Mouse (Mus musculus) embryo, embryonic 9.5 days (tissue): ENCODE results near the gene Fkbp15.

Source experiments
- DNase-seq: peaks from one replicate; pipeline ENCODE4 v3.0.0-alpha.2; 2017; ENCODE audit errors: extremely low spot score

Fkbp15 gene

DNA sequence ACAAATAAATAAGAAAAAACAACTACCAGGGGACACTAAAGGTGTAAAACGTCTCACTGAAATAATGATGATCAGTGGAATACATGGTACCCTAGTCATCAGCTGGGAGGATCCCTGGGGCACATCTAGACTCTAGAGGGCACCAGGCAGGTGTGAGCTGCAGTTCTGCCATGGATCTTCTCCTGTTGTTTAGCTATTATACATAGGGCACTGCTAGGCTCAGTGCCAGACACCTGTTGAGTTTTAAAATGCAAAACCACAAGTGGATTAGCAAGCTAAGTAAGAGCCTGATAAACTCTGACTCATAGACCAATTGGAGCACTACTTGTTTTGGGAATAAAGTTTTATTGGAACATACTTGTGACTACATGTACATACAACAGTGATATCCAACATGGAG lies 42.1 kb downstream of the Fkbp15 start:
- DNase-seq = no peak

DNA sequence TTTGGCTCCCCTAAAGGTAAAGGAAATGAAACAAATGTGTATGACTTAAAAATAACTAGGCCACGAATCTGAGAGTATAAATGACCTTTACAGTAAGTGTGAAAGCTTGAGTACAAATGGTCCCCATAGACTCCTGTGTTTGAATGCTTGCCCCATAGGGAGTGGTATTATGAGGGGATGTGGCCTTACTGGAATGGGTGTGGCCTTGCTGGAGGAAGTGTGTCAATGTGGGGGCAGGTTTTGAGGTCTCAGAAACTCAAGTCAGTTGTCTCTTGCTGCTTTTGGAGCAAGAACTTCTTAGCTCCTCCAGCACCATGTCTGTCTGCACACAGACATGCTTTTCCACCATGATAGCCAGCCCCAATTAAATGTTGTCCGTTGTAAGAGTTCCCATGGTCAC lies 43.9 kb downstream of the Fkbp15 start:
- DNase-seq = no peak

DNA sequence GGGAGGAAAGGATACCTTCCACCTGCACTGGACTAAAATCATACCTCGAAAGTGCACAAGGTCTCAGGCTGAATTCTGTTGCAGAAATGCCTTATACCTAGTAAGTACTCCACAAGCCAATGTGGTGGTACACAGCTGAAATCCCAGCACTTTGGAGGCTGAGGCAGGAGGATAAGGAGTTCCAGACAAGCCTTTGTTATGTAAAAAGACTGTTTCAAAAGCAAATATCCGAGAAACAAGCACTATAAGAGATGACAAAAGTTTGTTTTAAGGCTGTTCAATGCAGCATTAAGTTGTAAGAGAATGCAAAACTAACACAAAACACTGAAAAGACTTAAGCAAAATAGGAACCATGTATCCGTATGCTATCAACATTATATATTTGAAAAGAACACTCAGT lies 45.8 kb downstream of the Fkbp15 start:
- DNase-seq = no peak

DNA sequence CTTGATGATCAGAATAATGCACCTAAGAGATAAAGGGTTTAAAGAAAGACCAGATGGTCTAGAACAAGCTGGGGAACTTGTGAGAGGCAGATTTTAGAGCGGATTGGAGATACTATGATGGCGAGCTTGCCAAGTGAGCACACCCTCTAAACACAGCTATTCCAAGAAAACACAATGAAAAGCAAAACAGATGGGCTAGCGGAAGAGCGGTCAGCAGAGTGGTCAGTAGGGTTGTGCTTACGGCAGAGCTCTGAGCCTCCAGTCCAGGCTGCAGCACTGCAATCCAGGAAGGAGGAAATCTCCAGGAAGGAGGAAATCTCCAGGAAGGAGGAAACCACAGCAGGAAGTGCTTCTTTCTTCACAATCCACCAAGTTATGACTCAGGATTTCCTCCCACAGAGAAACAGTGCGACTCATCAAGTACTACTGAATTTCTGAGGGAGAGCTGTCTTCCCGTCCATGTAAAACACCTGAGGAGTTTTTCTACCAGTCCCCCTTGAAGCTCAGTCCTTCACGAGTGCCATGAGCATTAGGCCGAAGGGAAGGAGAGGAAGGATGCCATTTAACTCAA lies 46.6 kb downstream of the Fkbp15 start:
- DNase-seq = no peak

DNA sequence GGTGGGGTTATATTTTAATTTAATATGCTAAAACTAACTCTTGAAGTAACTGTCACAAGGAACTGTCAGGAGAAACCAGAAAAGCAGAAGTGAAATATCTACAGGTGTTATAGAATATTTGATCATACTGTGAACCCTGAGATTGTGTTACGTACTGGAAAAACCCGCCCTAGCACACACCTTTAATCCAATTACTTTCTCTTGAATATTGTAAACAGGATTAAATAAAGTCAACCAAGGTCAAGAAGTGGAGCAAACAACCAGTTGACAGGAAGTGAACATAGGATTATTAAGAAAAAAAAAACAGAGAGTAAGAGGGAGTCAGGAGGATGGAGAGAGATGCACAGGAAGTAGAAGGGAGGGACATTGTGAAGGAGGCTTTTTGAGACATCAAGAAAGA lies 47.5 kb downstream of the Fkbp15 start:
- no peak for DNase-seq

DNA sequence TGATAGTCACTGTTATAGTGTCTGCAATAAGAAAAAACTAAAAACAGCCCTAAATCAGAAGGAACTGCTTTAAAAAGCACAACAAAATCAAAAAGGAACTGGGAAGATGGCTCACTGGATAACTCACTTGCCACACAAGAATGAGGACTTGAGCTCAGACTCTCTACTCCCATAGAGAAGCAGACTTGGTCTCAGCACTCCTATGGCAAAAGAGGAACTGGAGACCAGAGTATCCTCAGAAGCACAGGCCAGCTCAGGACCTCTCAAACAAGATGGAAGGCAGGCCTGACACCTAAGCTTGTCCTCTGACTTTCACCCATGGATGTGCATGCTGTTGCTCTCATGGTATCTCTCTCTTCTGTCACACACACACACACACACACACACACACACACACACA lies 51.9 kb downstream of the Fkbp15 start:
- DNase-seq = no peak

DNA sequence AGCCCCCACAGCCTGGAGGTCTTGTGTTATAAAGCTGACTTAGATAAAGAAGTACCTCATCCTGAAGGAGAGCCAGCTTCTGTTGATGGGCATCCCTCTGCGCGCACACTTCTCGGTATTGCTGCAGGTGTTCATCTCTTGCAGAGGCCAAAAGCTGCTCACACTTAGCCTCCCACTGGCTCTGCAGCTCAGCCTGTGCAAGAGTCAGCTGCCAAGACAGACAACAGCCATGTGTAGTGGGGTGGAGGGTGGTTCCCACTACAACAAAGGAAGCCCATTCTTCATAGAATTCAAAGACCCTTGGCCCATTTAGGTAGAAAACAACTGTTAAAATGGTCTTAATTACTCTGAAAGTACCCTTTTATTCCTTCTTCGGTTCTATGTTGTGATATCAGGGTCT lies 53.5 kb downstream of the Fkbp15 start:
- no peak for DNase-seq

DNA sequence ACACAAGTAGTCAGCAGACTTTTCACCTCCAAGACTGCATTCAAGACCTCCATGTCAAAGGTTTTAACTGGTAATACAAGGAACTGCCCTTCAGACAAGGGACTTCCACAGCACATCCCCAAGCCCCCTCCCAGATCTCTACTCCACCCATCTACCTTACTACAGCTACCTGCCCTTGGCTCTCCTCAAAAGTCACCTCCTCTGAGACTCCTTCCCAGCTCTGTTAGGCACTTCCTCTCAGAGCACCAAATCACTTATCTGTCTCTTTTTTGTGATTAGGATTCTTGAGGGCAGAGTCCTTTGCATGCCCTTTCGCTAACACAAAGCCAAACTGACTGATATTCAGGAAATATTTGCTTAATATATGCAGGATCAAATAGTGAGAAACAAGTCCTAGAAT lies 54.0 kb downstream of the Fkbp15 start:
- DNase-seq = no peak

DNA sequence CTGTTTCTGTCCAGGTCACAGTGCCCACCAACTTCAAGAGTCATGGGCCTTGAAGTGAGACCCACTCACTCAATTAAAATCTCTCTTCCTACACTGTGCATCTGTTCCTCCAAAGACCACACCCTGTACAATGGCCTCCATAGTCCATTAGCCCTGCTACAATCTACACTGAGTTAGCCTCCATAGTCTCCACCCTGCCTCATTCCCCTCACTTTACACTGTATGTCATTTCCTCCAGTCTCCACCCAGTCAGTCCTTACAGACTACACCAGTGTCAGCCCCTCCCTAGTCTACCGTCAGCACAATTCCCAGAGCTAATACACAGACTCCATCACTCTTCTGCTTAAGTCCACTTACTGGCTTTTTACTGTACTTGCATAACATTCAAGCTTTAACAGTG lies 57.1 kb downstream of the Fkbp15 start:
- DNase-seq = no peak

DNA sequence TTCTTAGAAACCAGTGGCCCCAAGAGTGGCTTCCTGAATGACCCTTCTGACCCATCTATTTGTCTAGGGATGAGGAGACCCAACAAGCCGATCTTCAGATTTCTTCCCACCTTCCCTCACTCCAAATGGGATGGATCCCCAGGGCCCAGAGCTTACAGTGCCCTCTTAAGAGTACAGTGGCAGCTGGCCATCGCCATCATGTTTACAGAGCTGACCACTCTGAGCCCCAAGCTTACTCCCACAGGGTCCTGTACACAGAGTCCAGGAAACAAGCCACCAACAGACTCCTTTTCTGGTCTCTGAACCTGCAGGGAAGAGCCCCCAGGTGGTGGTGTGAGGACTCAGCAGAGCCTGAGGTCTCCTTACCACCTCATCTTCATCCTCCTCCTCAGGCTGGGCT lies 57.6 kb downstream of the Fkbp15 start:
- DNase-seq = no peak

DNA sequence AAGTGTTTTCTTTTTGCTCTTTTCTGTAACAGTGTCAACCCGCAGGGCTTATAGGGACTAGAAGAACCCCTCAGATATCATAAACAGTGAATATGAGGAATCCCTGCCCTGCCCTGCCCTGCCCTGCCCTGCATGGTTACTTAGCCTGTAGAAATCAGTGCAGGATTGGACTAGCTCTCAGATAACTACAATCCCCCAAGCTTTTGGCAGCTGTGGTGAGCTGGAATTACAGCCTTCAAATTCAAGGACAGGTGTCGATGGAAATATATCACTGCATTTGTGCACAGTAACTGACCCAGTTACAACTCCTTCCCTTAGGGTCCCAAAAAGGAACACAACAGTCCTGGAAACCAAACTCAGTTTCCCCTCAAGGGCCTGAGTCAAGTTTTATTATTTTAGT lies 60.3 kb downstream of the Fkbp15 start:
- no peak for DNase-seq

DNA sequence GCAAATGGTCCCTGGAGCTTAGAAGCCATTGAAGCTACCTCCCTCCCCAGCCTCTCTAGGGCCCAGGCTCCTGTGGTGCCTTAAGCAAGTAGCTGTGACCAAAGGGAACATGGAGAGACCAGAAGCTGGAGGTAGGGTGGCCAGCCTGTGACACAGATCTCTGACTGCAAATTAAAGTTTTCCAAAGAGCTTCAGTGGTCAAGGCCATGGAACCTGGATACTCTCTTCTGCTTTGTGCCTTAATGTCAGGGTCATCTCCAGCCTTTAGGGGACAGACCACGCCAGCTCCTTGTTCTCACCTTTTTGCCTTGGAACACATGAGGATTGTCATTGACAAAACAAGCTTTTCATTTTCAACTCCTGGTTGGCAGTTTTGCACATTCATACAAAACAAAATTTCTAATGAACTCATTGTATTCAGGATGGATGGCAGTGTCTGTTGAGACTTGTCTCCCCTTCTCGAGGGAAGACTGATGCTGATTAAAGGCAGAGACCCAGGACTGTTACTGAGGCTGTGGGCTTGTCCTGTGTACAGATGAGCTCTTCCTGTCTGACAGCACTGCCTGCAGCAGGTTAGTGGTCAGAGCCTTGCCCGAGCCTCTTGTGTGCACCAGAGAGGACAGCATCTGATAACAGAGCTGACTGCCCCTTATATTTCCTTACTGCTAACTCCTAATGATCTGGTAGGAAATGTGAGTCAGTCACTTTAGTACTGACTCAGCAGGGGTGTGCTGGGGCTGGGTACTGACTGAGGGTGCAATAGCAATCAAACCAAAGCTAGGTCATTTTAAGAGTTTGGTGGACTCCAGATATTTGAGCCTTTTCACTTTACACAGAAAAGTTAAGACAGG lies 62.8 kb downstream of the Fkbp15 start:
- no peak for DNase-seq

DNA sequence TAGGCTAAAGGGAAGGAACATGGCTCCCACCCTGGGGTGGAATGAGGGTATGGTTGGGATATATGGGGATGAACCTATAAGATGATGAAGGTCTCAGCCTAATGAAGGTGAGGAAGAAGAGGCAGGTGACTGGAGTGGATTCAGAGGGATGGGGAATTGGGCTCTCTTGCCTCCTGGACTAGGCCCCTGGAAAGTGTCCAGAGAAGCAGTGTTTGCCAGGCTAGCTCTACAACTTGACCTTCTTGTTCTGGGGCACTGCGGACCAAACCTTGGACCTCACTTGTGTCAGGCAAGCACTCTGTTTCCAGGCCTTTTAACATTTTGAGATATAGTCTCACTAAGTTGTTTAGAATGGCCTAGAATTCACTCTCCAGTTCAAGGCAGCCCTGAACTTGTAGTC lies 65.6 kb downstream of the Fkbp15 start:
- no peak for DNase-seq

DNA sequence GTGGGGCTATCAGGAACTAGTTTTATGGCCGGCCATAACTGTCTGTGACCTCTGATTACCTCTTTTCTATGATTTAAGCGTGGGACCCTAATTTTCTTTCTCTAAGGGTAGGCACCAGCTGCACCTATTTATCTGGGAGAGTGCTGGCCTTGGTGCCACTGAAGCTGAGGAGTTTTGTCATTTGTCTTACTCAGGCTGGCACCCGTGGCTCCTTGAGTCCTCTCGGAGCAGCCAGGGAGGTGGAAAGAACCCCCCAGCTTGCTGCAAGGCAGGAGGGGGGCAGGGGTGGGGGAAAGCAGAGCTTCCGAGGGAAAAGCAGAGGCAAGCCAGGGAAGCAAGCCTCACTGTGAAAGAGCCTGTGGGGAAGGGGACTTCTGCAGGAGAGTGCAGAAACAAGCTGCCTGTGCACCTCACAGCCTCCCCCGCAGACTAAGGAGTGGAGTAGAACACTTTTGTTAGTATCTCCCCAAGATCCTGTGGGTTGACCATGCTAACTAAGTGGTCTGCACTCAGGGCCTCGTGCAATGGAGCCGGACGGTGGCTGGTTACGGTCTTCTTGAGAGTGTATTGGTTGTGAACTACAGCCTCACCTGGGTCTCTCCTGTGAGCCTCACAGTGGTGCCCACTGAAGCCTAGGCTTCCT lies 67.0 kb downstream of the Fkbp15 start:
- no peak for DNase-seq

DNA sequence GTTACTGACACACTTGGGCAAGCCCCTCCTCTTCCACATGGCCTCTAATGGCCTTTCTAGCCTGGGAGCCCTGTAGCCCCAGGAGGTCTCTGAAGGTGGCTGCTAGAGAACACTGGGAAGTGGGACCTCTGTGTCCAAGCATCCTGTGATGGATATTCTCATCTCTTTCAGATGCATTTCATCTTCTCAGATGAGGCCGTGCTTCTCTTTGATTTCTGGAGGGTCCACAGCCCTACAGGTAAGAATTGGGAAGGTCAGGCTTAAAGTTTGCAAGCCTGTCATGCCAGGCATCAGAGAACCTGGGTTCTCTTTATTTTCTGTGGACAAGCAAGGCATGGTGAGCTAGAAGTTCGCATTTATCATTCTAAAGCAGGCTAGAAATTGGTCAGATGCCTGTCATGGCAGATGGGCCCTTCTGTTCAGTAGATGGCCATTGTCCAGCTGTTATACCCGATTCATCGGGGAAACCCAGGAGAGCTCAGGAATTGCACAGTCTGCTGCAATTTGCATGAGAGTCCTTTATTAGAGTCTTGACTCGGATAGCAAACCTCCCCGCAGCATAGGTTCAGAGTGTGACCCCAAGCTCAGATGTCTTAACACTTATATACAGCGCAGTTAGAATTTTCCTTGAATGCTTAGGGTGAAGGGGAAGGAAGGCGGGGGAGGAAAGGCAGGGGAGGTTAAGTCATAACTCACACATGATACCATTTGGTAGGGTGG lies 67.7 kb downstream of the Fkbp15 start:
- DNase-seq = no peak

DNA sequence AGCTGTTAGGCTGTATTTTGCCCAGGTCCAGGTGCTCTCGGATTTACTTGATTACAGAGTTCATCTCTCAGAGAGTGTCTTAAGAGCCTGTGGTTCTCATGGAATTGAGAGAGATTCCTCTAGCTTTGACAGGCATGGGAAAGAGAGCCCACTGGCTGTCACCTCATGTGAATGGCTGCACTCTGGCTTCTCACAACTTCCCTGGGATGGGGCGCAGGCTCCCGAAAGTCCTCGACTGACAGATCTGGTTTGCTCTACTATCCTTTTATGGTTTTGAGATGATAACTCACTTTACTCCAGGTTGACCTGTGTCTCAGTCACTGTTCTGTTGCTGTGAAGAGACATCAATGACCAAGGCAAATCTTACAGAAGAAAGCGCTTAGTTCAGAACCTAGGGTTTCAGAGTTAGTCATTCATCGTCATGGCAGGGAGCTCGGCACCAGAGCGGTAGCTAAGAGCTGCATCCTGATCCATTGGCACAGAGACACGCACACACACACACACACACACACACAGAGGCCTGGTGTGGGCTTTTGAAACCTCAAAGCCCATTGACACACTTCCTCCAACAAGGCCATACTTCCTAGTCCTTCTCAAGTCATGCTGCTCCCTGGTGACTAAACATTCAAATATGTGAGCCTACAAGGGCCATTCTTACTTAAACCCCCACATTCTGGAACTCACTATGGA lies 69.4 kb downstream of the Fkbp15 start:
- no peak for DNase-seq

DNA sequence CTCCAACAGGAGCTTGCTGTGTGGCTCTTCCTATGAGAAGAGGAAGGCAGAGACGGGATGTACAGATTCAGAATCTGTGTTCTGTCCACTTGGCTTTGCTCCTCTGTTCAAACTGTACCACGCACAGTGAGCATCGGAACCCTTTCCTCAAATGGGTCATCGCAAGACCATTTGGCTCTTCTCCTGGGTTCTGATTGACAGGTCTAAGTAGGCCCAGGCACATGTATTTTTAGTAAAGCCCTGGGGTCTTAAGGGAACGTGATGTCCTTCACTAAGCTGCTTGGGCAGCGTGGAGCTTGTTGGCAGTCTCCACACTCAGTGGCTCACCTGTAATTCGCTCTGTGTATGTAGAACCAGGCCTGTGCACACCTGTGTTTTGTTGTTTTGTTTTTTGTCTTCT lies 71.1 kb downstream of the Fkbp15 start:
- no peak for DNase-seq

DNA sequence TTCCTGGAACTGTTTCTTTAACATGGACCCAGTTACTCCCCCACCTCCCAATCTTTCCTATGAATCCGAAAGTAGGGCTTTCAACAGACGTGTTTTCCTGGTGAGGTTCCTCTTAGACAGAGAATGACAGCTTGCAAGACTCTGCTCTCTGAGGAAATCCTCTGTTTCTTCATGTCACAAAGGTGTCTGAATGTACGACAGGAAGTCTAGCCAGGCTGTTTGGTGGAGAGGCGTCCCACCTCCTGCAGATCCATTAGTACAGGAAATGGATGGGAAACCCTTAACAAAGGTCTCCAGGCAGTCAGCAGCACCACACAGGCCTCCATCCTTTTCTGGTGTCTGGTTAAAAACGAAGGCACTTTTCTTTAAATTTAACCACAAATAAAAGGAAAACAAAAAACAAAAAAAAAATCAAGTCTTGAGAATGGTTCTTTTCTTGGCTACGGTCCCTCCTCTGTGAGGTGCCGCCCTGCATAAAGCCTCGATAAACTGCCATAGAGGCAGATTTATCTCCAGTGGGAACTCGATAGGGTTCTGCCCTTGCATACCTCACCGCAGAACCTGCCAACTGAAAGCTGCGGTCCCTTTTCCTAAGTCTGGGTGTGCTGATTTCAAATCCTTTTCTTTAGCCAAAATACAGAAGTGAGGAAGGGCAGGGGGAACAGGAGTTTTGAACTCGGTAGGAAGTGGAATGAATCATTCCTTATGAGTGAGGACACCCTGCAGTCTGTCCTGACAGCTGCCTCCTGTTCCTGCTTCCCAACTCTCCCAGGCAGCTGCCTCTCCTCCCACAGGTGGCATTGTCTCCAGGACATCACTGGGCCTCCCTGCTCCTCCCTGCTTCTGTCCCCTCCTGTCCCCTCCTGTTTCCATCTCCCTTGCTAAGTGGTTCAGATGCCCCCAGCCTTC lies 73.1 kb downstream of the Fkbp15 start:
- no peak for DNase-seq

DNA sequence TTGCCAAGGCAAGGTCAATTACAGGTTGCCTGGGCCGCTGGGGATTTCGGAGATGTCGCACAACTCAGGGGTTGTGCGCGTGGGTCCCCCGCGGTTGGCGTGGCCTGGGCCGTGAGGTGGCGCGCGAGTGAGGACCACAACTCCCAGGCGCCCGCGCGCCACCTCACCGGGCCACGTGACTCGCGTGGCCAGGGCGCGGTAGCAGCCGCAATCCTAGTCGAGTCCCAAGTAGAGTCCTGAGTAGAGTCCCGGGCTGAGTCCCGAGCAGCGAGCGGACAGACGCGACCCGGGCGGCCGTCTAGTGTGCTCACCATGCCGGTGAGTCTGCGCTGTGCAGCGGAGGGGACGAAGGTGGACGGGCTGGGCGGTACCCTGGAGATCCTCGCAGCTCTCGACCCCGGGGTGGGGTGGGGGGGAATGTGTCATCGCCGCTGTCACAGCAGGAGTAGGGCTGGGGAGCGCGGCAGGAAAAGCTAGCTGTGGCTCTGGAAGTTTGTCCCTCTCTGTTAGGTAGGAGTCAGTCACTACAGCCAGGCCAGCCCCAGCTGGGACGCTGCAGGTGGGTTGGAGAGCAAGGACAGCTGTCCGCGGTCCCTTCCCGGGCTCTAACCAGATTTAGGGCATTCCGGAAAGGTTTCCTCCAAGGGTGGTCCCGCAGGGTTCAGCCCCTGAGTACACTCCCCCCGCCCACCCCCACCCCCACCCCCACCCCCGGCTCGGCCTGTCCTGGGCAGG lies 73.9 kb downstream of the Fkbp15 start:
- peak; percentile 77 for DNase-seq

DNA sequence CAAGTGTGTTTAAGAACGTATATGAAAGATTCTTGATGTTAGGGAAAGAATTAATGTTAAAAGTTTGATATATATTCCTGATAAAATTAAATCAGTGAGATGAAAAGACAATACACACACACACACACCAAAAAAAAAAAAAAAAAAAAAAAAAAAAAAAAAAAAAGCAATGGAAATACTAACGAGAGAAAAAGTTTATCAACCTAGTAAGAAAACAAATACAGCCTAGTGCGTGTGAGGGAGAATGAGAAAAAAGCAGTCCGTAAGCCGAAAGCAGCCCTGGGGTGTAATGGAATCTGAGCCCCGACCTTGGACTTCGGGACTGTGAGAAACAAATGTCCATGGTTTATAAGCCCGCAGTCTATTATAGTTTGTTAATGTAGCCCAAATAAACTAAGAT lies 74.8 kb downstream of the Fkbp15 start:
- DNase-seq = no peak
